Mouse (Mus musculus) brain, embryonic 14.5 days (tissue): ENCODE results near the gene Esrrg.

Experiments
- CTCF ChIP-seq: fragments of 200-500 bp; IDR thresholded peaks from 2 replicates; pipeline ENCODE4 v1.5.1; 2012; ENCODE audit warnings: inconsistent platforms, mild to moderate bottlenecking, moderate library complexity, borderline replicate concordance; ENCODE audit not compliant: insufficient read depth, insufficient read length; ENCODE audit errors: extremely low read depth
- POLR2A ChIP-seq: fragments of 200-500 bp; IDR thresholded peaks from 2 replicates; pipeline ENCODE4 v1.6.1; 2012; ENCODE audit warnings: mild to moderate bottlenecking, inconsistent platforms, borderline replicate concordance; ENCODE audit not compliant: poor library complexity, insufficient read depth, insufficient read length, severe bottlenecking; ENCODE audit errors: extremely low read depth

- TF ChIP-seq CTCF (no peak), POLR2A (no peak)
These were observed 1.9 kb downstream of the Esrrg start for GRCm38 (mm10) chr1:187610336-187610948.
